ENCODE assay signal across 8 mouse cellular contexts in the genomic region with DNA sequence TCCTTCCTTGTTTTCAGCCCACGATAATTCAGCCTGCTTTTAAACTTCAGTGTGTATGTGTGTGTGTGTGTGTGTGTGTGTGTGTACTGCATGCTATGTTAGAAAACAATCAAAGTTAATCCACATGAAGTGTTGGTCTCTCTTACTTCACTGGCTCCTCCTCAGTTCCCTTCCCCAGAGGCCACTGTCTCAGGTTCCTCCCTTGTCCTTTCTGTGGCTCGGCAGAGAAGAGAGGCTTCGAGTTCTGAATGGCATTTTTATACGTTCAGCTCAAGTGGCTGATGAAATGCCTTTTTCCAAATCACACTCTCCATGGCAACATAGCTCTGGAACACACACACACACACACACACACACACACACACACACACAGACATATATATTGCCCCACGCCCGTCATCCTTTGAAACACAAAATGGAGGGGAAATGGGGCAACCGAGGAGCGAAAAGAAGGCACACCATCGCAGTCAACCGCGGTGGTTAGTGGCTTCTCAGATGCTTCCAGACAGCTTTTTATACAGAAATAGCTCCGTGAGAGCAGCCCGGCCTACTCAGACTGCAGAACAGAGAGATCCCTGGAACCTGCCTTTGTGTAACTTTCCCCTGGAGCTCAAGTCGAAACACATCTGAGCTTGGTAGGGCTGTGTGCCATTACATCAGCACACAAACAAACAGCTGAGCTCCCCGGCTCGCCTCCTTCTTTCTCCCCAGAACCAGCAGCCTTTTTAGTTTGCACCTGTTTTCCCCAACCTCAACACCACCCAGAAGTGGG. TPM values are rescaled to one million over a fixed set of nuclear protein-coding genes. Genes with fewer than 3 reads are reported as not detected.
DNase-seq lines count a peak whose midpoint lies in the region; ATAC-seq lines count a peak whose summit lies in the region.

No protein-coding gene starts in this region.

- H3K4me3 ChIP-seq in embryonic facial prominence, embryonic 14.5 days (ENCODE audit: low read depth, low read length): no peak overlapping the region
- H3K4me3 ChIP-seq in hindbrain, embryonic 15.5 days: no peak overlapping the region
- no peak overlapping the region for H3K4me3 ChIP-seq in macrophage (ENCODE audit: inconsistent target)

- H3K4me2 ChIP-seq in embryonic facial prominence, embryonic 14.5 days (ENCODE audit: low read depth, low read length): no peak overlapping the region
- H3K4me2 ChIP-seq in hindbrain, embryonic 15.5 days: no peak overlapping the region

- H3K79me2 ChIP-seq in macrophage (ENCODE audit: inconsistent target): no peaks in the 10 kb centered on the region

- no peaks in the 10 kb centered on the region for H3K27me3 ChIP-seq in embryonic facial prominence, embryonic 14.5 days (replicated peaks; ENCODE audit: control insufficient read depth, insufficient read depth, low read length)
- H3K27me3 ChIP-seq in hindbrain, embryonic 15.5 days: no peaks in the 10 kb centered on the region

- WGBS in embryonic facial prominence, embryonic 14.5 days: 49% methylated on average over 16 of the region's 16 CpGs
- 46% methylated on average over 16 of the region's 16 CpGs for WGBS in hindbrain, embryonic 15.5 days
- 34% methylated on average over 14 of the region's 16 CpGs for WGBS in macrophage (ENCODE audit: missing documents)

- H3K9me3 ChIP-seq in embryonic facial prominence, embryonic 14.5 days (ENCODE audit: control insufficient read depth, low read length): no peaks in the 10 kb centered on the region
- no peaks in the 10 kb centered on the region for H3K9me3 ChIP-seq in hindbrain, embryonic 15.5 days

- H3K27ac ChIP-seq in embryonic facial prominence, embryonic 14.5 days (replicated peaks; ENCODE audit: low read depth, low read length): peak overlapping the region; percentile 70
- peak overlapping the region; percentile 56 for H3K27ac ChIP-seq in hindbrain, embryonic 15.5 days (replicated peaks)
- peak overlapping the region; percentile 69 for H3K27ac ChIP-seq in macrophage

- peak; percentile 43 to 73 for DNase-seq in layer of hippocampus, adult 18-20 months (ENCODE audit: low spot score in 2 of 2)
- DNase-seq in layer of hippocampus, postnatal 14 days (ENCODE audit: low spot score in 2 of 2): no peak
- DNase-seq in embryonic facial prominence, embryonic 14.5 days (ENCODE audit: low spot score): peak; percentile 65
- DNase-seq in telencephalon, adult 2 months (ENCODE audit: low read depth, low spot score): peak; percentile 89
- DNase-seq in adipocyte (ENCODE audit: low spot score): no peak
- no peak for DNase-seq in cerebellum, postnatal 36 days

- ATAC-seq in embryonic facial prominence, embryonic 14.5 days (ENCODE audit: low read depth): peak; percentile 41; the same call in 1 of the 2 replicates
- no peak for ATAC-seq in hindbrain, embryonic 15.5 days (ENCODE audit: low FRiP score, low read depth)

- H3K4me1 ChIP-seq in embryonic facial prominence, embryonic 14.5 days (ENCODE audit: control insufficient read depth, insufficient read depth, low read length): peaks cover 28% of the 10 kb centered on the region
- H3K4me1 ChIP-seq in hindbrain, embryonic 15.5 days (replicated peaks): peaks cover 26% of the 10 kb centered on the region

- H3K36me3 ChIP-seq in embryonic facial prominence, embryonic 14.5 days (ENCODE audit: control insufficient read depth, insufficient read depth, low read length): no peaks in the 10 kb centered on the region
- H3K36me3 ChIP-seq in hindbrain, embryonic 15.5 days: no peaks in the 10 kb centered on the region
- no peaks in the 10 kb centered on the region for H3K36me3 ChIP-seq in macrophage (ENCODE audit: inconsistent target)

- H3K9ac ChIP-seq in embryonic facial prominence, embryonic 14.5 days (ENCODE audit: low read depth, low read length): peak overlapping the region; percentile 6; the same call in 1 of the 2 replicates
- H3K9ac ChIP-seq in hindbrain, embryonic 15.5 days: no peak overlapping the region

RNA-seq across cellular contexts. Expression of gene Mcur1, which starts 34.4 kb away (rescaled TPM):
- 10 to 100 TPM; 21.5 to 22.5 TPM for total RNA-seq in layer of hippocampus, adult 18-20 months (2021)
- 10 to 100 TPM; 22.7 to 23.4 TPM for total RNA-seq in layer of hippocampus, postnatal 14 days (2021)
- 14.5 and 15.5 TPM in 2 replicates for polyA plus RNA-seq in embryonic facial prominence, embryonic 14.5 days (2014; fragmentation: Nextera tagmentation; extraction: Ambion mirVana)
- 8.1 and 8.2 TPM in 2 replicates for polyA plus RNA-seq in hindbrain, embryonic 15.5 days (2015; fragmentation: Nextera tagmentation; extraction: Ambion mirVana)
- 10 to 100 TPM in 25 of 26 experiments, 1 to 10 TPM in 1; 8.7 to 88.5 (median 50.2) TPM for total RNA-seq in macrophage (2018; cell fraction: chromatin; rRNA removed)
- total RNA-seq in macrophage (2018; cell fraction: cytosol; rRNA removed): 10 to 100 TPM; 31.4 to 49.8 (median 38.5) TPM
- 10 to 100 TPM; 12.0 to 66.7 (median 41.0) TPM for total RNA-seq in macrophage (2018; cell fraction: nucleus; rRNA removed)
- polyA plus RNA-seq in macrophage (2018): 27.6 to 32.3 TPM (median 29.1 TPM) in 3 replicates

RNA-seq across cellular contexts. Expression of gene Ranbp9, which starts 44.5 kb away (rescaled TPM):
- total RNA-seq in layer of hippocampus, adult 18-20 months (2021): 10 to 100 TPM; 86.0 to 88.0 TPM
- total RNA-seq in layer of hippocampus, postnatal 14 days (2021): 10 to 100 TPM; 79.4 to 82.4 TPM
- polyA plus RNA-seq in embryonic facial prominence, embryonic 14.5 days (2014; fragmentation: Nextera tagmentation; extraction: Ambion mirVana): 11.2 and 13.6 TPM in 2 replicates
- 13.6 and 14.6 TPM in 2 replicates for polyA plus RNA-seq in hindbrain, embryonic 15.5 days (2015; fragmentation: Nextera tagmentation; extraction: Ambion mirVana)
- total RNA-seq in macrophage (2018; cell fraction: chromatin; rRNA removed): 100 to 1,000 TPM in 15 of 26 experiments, 10 to 100 TPM in 11; 32.7 to 157 (median 118) TPM
- 10 to 100 TPM; 33.7 to 62.4 (median 53.4) TPM for total RNA-seq in macrophage (2018; cell fraction: cytosol; rRNA removed)
- 100 to 1,000 TPM in 5 of 26 experiments, 10 to 100 TPM in 21; 29.6 to 123 (median 68.1) TPM for total RNA-seq in macrophage (2018; cell fraction: nucleus; rRNA removed)
- polyA plus RNA-seq in macrophage (2018): 44.6 to 53.4 TPM (median 47.4 TPM) in 3 replicates

Comparison
In these comparisons a context has a peak if more than half of its experiments do, and no peak if none do; other contexts are left out.
1. DNase-seq: peak in layer of hippocampus, adult 18-20 months (2 of 2), embryonic facial prominence, embryonic 14.5 days (single experiment) and telencephalon, adult 2 months (single experiment); none in layer of hippocampus, postnatal 14 days (0 of 2), adipocyte (single experiment) and cerebellum, postnatal 36 days (0 of 2).
2. Peak in every context shown above with its lines, with median percentiles within 50 percentile points of each other: H3K27ac ChIP-seq.